Mouse (Mus musculus) brain, embryonic 18.5 days (tissue): ENCODE measurements at regions not wholly inside any gene's neighbourhood (a gene's known extent, or its start where the extent isn't known, plus 50 kb on each side); places are given as distances from the start of the nearest gene placed in this dataset.

Experiments used
- DNase-seq: peaks from one replicate; pipeline ENCODE4 v3.0.0-alpha.2; 2012; ENCODE audit warnings: low read depth, low spot score

DNA sequence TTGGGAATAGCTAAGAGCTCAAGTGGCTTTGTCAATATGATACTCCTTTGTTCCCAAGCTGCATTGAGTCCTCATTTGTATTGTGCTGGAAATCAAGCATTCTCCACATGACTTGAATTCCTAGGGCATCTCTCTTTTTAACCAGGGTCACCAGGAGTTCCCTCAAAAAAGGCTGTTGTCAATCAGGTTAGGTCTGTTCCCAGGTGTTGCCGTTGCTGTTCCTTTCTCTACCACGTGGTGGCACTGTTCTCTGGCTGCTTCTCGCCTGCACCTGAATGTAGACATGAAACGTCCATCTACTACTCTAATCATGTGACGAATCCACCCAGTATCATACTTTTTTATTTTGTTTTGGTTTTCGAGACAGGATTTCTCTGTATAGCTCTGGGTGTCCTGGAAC, 118.3 kb downstream of the S1pr1 start:
- DNase-seq: no peak

DNA sequence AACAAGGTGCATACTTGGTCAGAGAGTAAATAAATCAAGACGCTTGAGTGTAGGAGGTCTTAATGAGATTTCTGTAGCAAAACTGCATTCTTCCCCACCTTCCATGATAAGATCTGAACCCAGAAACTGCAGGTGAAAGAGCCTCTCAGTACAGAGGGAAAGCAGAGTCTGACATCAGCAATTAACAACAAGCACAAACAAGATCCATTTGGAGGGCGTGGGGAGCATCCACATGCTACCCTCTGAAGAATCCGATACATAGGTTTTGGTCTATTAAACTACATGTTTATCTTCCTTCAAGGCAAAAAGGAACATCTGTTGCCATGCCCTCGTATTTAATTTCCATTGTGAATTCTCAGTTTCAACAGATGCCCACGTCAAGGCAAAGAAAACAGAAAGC, 124.2 kb downstream of the S1pr1 start:
- DNase-seq: no peak

DNA sequence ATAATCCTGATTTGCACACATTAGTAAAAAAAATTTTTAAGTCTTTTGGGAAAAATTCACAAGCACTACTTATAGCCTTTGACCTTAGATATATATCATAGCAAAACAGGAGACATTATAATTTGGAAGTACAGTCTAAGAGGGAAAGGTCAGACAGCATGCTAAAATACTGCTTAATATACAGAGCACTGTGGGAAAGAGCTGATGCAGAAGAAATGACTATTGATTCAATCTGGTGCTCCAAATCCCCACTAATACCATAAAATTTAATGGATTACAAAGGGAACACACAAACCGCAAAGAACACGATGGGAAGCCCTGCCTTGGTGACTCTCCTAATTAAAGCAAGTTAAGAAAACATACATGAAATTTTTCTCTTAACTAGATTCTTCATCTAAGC, 126.3 kb downstream of the S1pr1 start:
- DNase-seq: no peak

DNA sequence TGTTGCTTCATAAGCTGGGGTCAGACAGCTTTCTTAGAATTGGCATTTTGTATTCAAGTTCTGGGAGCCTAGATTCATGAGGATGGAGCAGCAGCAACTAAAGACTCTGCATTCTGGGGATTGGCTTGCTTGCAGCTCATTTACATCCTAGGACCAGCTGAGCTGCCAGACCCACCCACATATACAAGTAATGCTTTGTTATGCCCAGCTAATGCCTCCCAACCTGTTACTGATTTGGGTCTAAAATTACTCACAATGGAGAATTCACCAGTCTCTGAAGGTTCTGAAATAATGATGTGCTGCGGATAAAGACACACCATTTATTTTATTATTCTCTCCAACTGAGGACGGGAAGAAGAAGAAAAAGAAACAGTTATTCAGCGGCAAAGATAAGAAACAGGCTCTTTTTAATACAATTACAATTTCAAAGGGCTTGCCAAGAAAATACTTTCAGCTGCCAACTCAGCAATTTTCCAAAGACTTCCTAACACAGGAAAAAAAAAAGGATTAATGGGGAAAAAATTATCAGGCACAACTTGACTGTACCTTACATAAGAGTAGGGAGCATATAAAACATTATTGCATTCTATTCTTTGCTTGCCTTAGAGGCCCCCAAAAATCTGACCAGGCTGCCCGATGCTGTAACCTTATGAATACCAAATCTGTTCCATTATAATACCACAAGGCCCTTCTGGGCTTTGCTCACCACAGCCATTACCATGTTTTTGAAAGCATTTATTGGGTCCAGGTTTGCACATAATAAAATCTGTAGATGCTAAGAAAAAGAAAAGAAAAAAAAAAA, 134.5 kb downstream of the S1pr1 start:
- peak; percentile 16 for DNase-seq

DNA sequence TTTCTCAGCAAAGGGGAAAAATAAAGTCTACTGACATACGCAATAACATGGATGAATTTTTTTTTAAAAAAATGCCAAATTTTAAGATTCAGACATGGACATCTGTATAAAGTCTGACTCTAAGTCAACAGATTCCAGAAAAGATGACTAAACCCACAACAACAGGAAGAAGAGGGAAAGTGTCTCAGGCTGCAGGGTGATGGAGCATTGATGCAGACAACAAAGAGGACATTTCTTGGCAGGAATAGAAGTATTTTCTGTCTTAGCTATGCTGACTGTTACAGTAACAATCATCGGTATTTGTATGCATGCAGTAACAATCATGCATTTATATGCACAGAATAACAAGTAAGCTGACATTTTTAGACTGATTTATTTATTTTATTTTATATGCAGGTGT, 139.5 kb downstream of the S1pr1 start:
- DNase-seq: no peak

DNA sequence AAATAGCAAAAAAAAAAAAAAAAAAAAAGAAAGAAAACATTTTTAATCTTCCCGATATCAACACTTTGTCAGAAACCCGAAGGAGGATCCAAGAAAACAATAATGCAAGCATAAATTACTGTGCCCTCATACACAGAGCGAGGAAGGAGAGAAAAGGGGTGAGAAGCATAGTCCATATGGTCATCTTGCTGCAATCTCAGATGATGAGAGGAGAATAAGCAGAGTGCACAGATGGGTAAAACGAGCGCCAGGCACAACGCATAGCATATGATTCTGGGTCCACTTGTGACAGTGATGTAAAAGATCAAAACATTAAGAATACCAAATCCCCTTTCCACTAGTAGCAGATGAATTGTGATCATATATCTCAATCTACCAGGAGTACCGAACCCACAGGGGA, 152.1 kb downstream of the S1pr1 start:
- no peak for DNase-seq

DNA sequence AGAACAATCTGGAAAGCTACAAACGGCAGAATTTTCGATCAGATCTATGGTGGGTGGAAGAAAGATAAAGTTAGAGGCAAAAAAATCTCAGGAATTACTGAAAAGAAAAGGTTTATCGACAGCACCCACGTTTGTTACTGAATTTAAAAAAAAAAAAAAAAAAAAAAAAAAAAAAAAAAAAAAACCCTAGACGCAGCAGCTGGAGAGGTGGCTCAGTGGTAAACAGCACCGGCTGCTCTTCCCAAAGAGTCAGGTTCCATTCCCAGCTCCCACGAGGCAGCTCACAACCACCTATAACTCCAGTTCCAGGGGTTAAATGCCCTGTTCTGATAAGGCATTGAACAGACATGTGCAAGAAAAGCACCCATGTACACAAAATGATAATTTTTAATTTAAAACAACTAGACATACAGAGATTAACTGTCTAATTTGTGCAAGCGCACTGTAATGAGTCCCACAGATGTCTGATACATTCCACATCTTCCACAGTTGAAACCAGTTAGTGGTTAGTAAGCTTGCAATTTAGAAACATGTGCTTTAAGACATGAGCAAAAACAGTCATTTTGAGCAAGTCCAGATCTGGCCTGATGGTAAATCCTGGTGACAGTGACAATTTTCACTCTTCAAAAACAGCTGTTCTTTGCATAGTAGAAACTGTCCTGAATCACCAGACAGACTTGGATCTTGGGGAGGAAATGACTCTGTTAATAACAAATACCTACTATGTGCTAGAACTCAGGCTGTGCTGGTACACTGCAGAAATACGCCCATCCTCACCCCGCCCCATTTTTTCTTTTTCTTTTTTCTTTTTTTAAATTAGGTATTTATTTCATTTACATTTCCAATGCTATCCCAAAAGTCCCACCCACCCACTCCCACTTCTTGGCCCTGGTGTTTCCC, 159.8 kb downstream of the S1pr1 start:
- no peak for DNase-seq

DNA sequence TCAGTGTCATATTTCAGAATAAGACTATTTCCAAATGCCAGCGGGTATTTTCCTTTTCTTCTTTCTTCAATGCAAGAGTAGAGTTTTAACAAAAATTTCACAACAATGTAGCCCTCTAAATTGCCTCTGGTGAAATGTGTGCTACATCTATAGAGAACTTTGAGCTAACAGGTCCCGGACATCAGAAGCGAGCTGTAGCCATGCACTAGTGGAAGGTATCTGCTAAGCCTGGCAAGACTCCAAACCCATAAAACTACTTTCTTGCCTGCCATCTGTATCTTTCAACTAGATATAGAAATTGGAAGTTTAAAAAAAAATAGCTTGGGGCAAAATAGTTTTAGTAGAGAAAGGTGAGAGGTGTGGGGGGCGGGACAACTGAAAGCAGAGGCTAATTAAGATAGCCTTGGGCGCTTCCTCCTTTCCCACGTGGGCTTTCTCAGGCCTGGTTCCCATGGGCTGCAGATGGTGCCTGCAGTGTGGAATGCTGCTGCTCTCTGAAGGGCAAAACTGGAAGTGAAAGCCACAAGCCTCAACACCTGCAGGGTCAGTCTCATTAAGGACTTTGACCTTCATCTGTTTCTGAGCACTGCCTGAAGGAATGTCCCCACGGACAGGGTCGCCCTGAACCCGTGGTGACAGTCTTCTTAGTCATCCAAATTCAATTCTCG, 160.9 kb downstream of the S1pr1 start:
- no peak for DNase-seq

DNA sequence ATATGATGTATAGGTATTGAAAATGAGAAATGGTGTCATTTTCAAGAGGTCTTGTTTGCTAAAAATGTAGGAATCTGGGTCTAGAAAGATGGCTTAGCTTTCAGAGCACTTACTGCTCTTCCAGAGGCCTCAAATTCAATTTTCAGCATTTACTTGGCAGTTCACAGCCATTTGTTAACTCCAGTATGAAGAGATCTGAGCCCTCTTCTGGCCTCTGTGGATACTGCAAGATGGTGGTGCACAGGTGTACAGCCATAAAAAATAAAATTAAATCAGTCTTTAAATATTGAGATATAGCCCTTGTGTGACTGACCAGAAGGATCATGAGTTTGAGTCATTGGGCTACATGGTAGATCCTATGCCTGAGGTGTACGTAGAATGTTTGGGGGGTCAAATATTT, 173.1 kb downstream of the S1pr1 start:
- no peak for DNase-seq

DNA sequence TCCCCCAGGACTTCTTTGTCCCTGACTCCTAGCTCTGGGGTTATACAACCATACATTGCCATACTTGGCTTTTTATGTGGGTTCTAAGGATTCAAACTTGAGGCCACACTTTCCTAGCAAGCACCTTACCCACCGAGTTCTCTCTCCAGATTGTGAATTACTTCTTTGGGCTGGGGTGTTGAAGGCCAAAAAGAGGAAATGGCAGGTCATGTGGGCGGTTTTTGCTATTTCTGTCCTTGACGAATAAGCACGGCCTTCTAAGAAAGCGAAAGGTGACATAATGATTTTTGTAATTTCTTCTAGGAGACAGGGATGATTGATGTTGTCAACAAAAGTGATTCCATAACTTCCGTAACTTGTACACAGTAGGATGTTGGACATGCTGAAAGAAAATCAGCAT, 176.5 kb downstream of the S1pr1 start:
- no peak for DNase-seq

DNA sequence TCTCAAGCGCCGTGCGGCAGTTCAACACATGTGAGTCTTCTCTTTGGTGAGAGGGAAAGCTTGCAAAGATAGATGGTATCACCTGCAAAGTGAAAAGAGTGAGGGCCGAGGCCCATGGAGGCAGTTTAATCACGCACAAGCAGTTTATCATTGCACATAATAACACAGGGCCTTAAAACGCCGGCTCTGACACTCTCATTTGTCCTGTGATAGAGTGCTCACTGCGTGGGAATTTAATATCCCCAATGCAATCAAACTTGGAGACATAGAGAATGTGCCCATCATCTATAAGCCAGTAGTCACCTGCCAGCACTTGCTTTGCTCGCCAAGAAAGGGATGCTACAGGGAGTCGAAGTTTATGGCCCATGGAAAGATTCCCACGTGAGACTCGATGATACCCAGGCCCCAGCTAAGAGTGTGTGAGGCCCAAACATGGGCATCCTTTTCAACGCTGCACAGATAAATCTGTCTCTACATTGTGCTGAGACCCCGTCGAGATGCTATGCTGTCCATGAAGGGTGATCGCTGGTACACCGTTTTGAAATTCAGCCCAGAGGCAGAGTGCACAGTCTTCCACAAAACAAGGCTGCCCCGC, 182.6 kb downstream of the S1pr1 start:
- no peak for DNase-seq

DNA sequence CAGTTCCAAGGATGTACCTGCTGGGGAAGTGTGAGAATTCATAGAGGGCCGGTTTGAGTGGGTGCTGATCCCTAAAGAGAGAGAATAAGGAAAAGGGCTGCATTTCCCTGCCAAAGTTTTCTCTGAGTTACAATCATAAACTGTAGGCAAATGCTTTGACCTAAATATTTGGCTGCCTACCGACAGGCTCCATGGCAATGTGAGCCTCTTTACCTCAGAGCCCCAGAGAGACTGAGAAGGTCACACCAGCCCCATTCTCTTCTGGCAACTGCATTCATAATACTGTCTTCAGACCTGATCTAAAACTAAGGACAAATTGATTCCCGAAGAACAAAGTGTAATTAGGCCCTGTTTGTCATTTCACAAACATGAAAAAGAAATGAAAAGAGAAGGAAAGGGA, 184.4 kb downstream of the S1pr1 start:
- DNase-seq: no peak

DNA sequence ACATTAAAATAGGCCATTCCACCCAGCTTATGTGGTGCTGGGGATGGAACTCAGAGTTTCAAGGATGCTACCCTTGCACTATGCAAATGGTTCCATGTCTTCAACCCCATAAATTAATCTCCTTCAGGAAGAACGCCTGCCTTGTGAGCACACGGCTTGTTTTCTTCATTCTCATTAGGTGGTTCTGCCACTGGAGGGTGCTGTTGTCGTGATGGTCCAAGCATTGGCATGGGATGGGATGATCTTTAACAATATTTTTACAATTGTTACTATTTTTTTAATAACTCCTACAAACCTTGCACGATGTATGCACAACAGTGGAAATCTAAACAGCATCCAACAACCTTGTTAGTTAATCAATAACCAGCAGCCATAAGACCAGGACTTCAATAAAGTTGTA, 185.0 kb downstream of the S1pr1 start:
- no peak for DNase-seq

DNA sequence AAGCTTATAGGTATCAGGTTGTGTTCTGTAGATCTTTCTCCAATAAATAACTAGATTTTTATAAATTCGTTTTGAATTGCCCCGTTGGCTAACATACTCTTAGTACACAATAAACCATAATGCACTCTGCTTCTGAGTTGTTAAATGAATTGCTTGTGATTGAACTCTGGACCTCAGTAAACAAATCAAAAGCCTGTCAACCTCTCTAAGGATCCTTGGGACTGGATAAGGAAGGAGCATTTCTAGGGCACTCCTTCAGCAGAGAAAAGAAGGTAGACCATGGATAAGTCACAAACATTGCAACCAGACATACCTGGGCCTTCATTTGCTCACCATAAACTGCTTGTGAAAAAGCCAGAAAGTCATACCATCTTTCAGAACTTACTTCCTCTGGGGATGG, 191.4 kb downstream of the S1pr1 start:
- no peak for DNase-seq

DNA sequence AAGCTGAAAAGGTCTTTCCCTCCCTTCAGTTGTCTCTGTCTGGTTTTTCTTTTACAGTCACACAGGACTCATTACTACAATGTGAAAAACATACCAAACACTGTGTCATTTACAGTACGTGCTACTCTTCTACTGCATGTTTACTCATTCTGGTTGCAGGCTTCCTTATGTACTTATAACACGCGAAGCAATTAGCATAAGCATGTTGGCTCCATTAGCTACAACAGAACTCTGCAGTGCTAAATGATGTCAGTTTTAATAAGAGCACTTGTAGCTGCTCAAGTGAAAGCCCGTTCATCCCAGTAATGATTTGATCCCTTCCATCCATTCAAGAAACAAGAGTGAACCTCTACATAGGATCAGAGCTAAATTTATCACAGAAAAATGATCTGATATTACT, 199.2 kb downstream of the S1pr1 start:
- DNase-seq: no peak

DNA sequence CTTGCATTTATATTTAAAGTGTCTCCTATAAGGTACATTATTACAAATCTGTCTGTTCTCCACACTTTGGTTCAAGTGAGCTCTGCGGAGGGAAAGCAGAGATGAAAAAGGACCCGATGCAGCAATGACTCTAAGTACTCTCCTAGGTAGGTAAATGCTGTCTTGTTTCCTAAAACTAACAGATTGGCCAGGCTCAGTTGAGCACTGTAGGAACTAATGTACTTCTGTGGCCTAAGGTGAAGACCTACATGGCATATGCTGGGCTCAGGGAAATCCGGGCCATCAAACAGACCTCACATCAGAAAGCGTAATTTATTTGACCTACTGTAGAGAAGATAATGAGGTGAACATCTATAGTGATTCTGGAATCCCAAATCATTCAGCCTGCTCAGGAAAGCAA, 205.2 kb downstream of the S1pr1 start:
- no peak for DNase-seq

DNA sequence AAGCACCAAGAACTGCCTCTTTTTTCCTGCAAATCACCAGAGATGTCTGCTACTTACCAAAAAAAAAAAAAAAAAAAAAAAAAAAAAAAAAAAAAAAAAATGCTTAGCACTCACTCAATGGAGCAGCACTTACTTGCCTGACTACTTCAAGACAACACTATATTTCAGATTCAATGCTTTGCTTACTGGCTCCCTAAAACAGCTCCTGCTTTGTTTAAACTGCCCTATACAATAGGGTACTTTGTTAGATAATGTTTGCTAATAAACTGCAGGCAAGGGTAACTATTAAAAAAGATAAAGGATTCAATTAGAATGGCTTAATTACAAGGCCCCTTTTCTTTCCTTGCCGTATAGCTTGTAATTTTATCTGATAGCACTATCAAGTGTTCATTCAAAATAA, 217.5 kb downstream of the S1pr1 start:
- no peak for DNase-seq

DNA sequence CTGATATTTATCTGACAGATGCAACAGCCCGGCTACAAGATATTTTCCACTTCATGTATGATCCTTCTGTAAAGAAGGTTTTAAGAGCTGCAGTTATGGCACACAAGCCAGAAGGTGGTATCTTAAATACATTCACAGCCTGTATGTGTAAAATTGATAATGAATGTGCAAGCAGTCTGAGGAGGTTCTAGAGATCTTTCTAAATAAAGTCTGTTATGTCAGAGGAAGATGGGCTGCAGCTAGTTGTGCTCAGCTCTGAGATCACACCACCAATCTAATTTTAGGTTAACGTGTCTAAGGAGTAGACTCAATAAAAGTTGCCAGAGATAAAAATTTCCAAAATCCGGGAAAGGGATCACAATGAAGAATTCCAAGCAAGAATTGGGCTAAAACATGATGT, 218.8 kb downstream of the S1pr1 start:
- no peak for DNase-seq

DNA sequence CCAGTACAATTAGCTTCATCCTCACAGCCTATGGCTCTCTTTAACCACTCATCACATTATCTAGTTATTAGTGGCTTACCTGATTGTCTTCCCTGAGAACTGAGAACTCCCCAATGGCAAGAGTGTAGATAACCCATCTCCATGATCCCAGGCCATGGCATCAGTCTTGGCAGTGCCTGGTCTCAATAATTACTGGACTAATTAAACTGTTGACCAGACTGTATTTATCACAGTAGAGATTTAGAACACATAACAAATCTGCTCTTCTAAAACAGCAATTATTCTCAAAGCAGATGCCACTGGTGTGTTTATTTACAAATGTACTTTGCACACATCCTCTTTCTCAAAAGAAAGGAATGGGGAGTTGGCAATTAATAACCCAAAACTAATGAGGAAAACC, 219.2 kb downstream of the S1pr1 start:
- DNase-seq: no peak

DNA sequence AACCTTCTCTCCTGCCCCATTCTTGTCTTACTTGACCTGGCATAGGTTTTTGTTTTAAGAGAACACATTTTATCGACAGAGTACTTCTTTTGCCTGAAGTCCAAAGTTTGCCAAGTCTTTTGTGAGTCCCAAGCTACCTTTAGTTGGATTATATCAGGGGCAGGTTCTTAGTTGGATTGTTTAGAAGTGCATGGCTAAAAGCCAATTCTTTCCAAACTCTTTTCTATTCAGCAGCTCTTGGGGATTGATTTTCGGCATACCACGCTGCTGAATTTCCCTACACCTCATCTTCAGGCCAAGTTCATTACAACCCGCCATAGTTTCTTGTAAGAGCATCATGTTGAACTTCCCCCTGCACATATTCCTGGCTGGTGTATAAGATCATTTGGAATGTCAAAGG, 245.9 kb downstream of the S1pr1 start:
- no peak for DNase-seq

DNA sequence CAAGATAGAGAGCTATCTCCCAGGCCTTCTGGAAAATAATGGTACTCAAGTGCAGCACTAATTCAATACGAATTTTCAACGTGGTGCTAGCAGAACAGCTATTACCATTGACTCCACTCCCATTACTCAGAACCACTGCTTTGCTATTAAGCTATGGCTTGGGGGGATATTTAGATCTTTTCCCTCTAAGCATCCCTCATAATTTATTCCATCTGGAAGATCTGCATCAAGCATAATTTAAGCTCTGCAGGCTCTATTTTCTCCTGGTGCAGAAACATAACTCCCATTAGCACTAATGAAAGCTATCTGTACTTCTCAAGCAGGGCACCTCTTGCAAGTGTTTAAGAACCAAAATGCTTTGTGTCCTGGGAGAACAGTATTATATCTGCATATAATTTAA, 247.0 kb downstream of the S1pr1 start:
- DNase-seq: no peak

DNA sequence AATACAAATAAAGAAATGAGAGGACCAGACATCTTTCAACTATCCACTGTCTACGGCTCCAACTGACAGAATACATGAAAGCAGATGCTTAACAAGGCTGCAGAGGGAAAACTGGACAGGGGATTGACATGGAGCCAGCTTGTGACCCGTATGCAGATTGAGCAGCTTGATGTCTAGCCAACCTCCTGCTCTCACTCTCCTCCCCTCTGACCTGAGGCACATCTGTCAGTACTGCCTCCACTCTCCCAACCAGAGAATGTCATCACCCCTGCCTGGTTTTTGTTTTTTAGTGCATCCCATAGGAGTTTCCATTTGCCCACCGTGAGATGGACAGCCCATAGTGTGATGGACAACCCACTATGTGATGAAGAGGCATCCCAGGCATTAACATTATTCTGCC, 252.2 kb downstream of the S1pr1 start:
- DNase-seq: no peak
